Mouse (Mus musculus) telencephalon, adult 2 months (tissue): ENCODE measurements at regions not wholly inside any gene's neighbourhood (a gene's known extent, or its start where the extent isn't known, plus 50 kb on each side); places are given as distances from the start of the nearest gene placed in this dataset.
A peak's percentile ranks its signal among the peaks of the same experiment; 100 is the strongest.

Experiments
- DNase-seq: peaks from one replicate; pipeline ENCODE4 v3.0.0-alpha.2; 2011; ENCODE audit warnings: low read depth, low spot score

- peak; percentile 28 for DNase-seq
Measured at GRCm38 (mm10) chr10:101614230-101614629, 67.1 kb upstream of the Mgat4c start.
